Comparison of ENCODE assay signal across 26 mouse cellular contexts in genomic region chr14:54369372-54369771, GRCm38 (mm10). TPM values are rescaled to one million over a fixed set of nuclear protein-coding genes. Genes with fewer than 3 reads are reported as not detected.
A peak's percentile ranks its signal among the peaks of the same experiment; 100 is the strongest.
DNase-seq lines count a peak whose midpoint lies in the region; ATAC-seq lines count a peak whose summit lies in the region.
"Had no signal": no experiment of that assay in that cellular context is flagged by ENCODE, and none has a peak within 500 bp of the region (broad histone marks: within the 10 kb centered on the region; RNA-seq: fewer than 3 reads in every experiment).

No protein-coding gene starts in this region.

- DNase-seq in heart, embryonic 10.5 days (ENCODE audit: low spot score) = peak; percentile 63
- no peak for DNase-seq in heart, postnatal 4 days
- peak; percentile 37 for DNase-seq in CD4-positive, CD25-positive, alpha-beta regulatory T cell, adult 2 months (ENCODE audit: low read depth, low spot score)
- DNase-seq in cerebellum, postnatal 10 days = no peak
- no peak for DNase-seq in cerebellum, postnatal 25 days
- DNase-seq: adrenal gland, adult 2 months; adrenal gland, postnatal 10 days; adrenal gland, postnatal 25 days; B cell, adult 2 months; cerebellum, adult 11 months; cerebellum, adult 18-20 months; cerebellum, adult 8-10 months; cerebellum, adult 9-11 months; cerebellum, postnatal 36 days; embryo, embryonic 11 days had no signal

- WGBS in heart, embryonic 10.5 days = 93% methylated on average over 3 of the region's 3 CpGs

- H3K36me3 ChIP-seq in heart, embryonic 10.5 days = peaks cover 76% of the 10 kb centered on the region

- H3K9me3 ChIP-seq in heart, embryonic 10.5 days = no peaks in the 10 kb centered on the region
- H3K9me3 ChIP-seq: embryonic facial prominence, embryonic 13.5 days; embryonic facial prominence, embryonic 15.5 days; G1E had no signal

- no peak overlapping the region for H3K4me3 ChIP-seq in heart, embryonic 10.5 days
- H3K4me3 ChIP-seq: embryonic facial prominence, embryonic 13.5 days; embryonic facial prominence, embryonic 15.5 days; erythroblast, embryonic 14.5 days; forebrain, embryonic 10.5 days; forebrain, embryonic 12.5 days had no signal

- no peaks in the 10 kb centered on the region for H3K4me1 ChIP-seq in heart, embryonic 10.5 days
- H3K4me1 ChIP-seq: embryonic facial prominence, embryonic 13.5 days; embryonic facial prominence, embryonic 15.5 days; forebrain, embryonic 10.5 days; forebrain, embryonic 12.5 days had no signal

- no peaks in the 10 kb centered on the region for H3K27me3 ChIP-seq in heart, embryonic 10.5 days (ENCODE audit: insufficient read depth, poor library complexity, severe bottlenecking)
- H3K27me3 ChIP-seq: CH12.LX; embryonic facial prominence, embryonic 13.5 days; embryonic facial prominence, embryonic 15.5 days; forebrain, embryonic 12.5 days; Patski had no signal

- no peak overlapping the region for H3K27ac ChIP-seq in heart, embryonic 10.5 days
- H3K27ac ChIP-seq: embryonic facial prominence, embryonic 13.5 days; embryonic facial prominence, embryonic 15.5 days; forebrain, embryonic 10.5 days; forebrain, embryonic 12.5 days had no signal

- peak; percentile 75 for ATAC-seq in activated CD4-positive, CD25-positive, alpha-beta regulatory T cell, adult 4 months
- ATAC-seq: forebrain, embryonic 14.5 days; forebrain, embryonic 16.5 days; Patski had no signal

RNA-seq across cellular contexts. Expression of gene Oxa1l, which starts 8.7 kb away (rescaled TPM):
- 52.1 and 62.5 TPM in 2 replicates for polyA plus RNA-seq in heart, embryonic 10.5 days (2016; fragmentation: Nextera tagmentation; extraction: Ambion mirVana)
- 100 to 1,000 TPM; 114 to 126 TPM for total RNA-seq in heart, postnatal 4 days (2021)
- 10 to 100 TPM; 51.7 to 82.3 TPM for polyA plus RNA-seq in activated CD4-positive, CD25-positive, alpha-beta regulatory T cell, adult 4 months (2017; shearing (Covaris generic))

RNA-seq across cellular contexts. Expression of gene Slc7a7, which starts 48.2 kb away (rescaled TPM):
- polyA plus RNA-seq in heart, embryonic 10.5 days (2016; fragmentation: Nextera tagmentation; extraction: Ambion mirVana) = 6.2 and 8.4 TPM in 2 replicates
- total RNA-seq in heart, postnatal 4 days (2021) = 1 to 10 TPM; 5.2 to 7.8 TPM
- polyA plus RNA-seq in activated CD4-positive, CD25-positive, alpha-beta regulatory T cell, adult 4 months (2017; shearing (Covaris generic)) = 1 to 10 TPM in 1 of 2 experiments, under 1 TPM in 1; 0.54 to 1.1 TPM

RNA-seq across cellular contexts. Expression of gene Mrpl52, which starts 57.3 kb away (rescaled TPM):
- 222 and 228 TPM in 2 replicates for polyA plus RNA-seq in heart, embryonic 10.5 days (2016; fragmentation: Nextera tagmentation; extraction: Ambion mirVana)
- total RNA-seq in heart, postnatal 4 days (2021) = 100 to 1,000 TPM; 185 to 194 TPM
- 100 to 1,000 TPM; 315 to 319 TPM for polyA plus RNA-seq in activated CD4-positive, CD25-positive, alpha-beta regulatory T cell, adult 4 months (2017; shearing (Covaris generic))

Comparison
In these comparisons a context has a peak if more than half of its experiments do, and no peak if none do; other contexts are left out.
1. DNase-seq: peak in heart, embryonic 10.5 days (single experiment) and CD4-positive, CD25-positive, alpha-beta regulatory T cell, adult 2 months (single experiment); none in heart, postnatal 4 days (single experiment), cerebellum, postnatal 10 days (0 of 2) and cerebellum, postnatal 25 days (0 of 2).